Mouse (Mus musculus): ENCODE data around the gene Lifr. TPM values are rescaled to one million over a fixed set of nuclear protein-coding genes. Genes with fewer than 3 reads are reported as not detected.

Lifr gene
- total RNA-seq (2021) (10 to 100 TPM; 56.2 to 62.9 TPM), polyA plus RNA-seq (2012; rRNA removed) (16.8 and 18.1 TPM in 2 replicates)
- long read RNA-seq, full-length matches to known transcripts: 4 of 22 reads
- long read RNA-seq, partial matches to known transcripts: 11 of 22 reads
- long read RNA-seq, other reads (novel, unspliced or antisense): 7 of 22 reads

- intact Hi-C loops (cut with DNase I): no loop called here
- 84% methylated on average over 8 of the region's 8 CpGs for WGBS
- no peaks in the 10 kb centered on the region for H3K79me2 ChIP-seq (replicated peaks; ENCODE audit: control insufficient read depth, insufficient read depth, low read length)
- H3K4me3 ChIP-seq: no peak within 1 kb of the TSS
- DNase-seq: no peak
- H3K27me3 ChIP-seq (ENCODE audit: control insufficient read depth, insufficient read depth, low read length): no peaks in the 10 kb centered on the region
- no peak within 1 kb of the TSS for H3K9ac ChIP-seq (ENCODE audit: low read depth, low read length)
- peaks cover 5% of the 10 kb centered on the region for H3K4me1 ChIP-seq (ENCODE audit: control insufficient read depth, insufficient read depth, low read length)
- H3K36me3 ChIP-seq (ENCODE audit: control insufficient read depth, insufficient read depth, low read length): no peaks in the 10 kb centered on the region
- no peak for TF ChIP-seq EP300 (IDR thresholded peaks at IDR 0.05; ENCODE audit: insufficient read depth, low read depth, low read length)
- TF ChIP-seq CTCF (IDR thresholded peaks at IDR 0.05): no peak
- no peak for TF ChIP-seq POLR2A (IDR thresholded peaks at IDR 0.05; ENCODE audit: insufficient read depth, low read depth, low read length)
- H3K27ac ChIP-seq: no peak within 1 kb of the TSS; the same call in 1 of the 2 replicates
Measured at GRCm38 (mm10) chr15:7090211-7090765, at the start of gene Lifr. Gene Lifr, plus strand, starts transcription at chr15:7090614.

- H3K79me2 ChIP-seq (replicated peaks; ENCODE audit: control insufficient read depth, insufficient read depth, low read length): no peaks in the 10 kb centered on the region
- H3K27ac ChIP-seq: peak overlapping the region; percentile 31
- whole genome bisulfite sequencing: 23% methylated on average over 11 of the region's 11 CpGs
- TF ChIP-seq EP300 (IDR thresholded peaks at IDR 0.05; ENCODE audit: insufficient read depth, low read depth, low read length) (no peak), POLR2A (IDR thresholded peaks at IDR 0.05; ENCODE audit: insufficient read depth, low read depth, low read length) (no peak), CTCF (IDR thresholded peaks at IDR 0.05) (no peak)
- DNase-seq: no peak
- H3K9ac ChIP-seq (ENCODE audit: low read depth, low read length): no peak overlapping the region
- H3K4me1 ChIP-seq (ENCODE audit: control insufficient read depth, insufficient read depth, low read length): peaks cover 7% of the 10 kb centered on the region
- intact Hi-C loops (cut with DNase I): no loop called here
- H3K36me3 ChIP-seq (ENCODE audit: control insufficient read depth, insufficient read depth, low read length): peaks cover 7% of the 10 kb centered on the region
- H3K27me3 ChIP-seq (ENCODE audit: control insufficient read depth, insufficient read depth, low read length): no peaks in the 10 kb centered on the region
- H3K4me3 ChIP-seq: no peak overlapping the region
Measured at GRCm38 (mm10) chr15:7044081-7044749, 46.2 kb upstream of the Lifr start.

- no peak for DNase-seq
- Histone ChIP-seq H3K4me3 (no peak overlapping the region), H3K4me1 (ENCODE audit: control insufficient read depth, insufficient read depth, low read length) (peaks cover 7% of the 10 kb centered on the region), H3K9ac (ENCODE audit: low read depth, low read length) (no peak overlapping the region), H3K36me3 (ENCODE audit: control insufficient read depth, insufficient read depth, low read length) (peaks cover 7% of the 10 kb centered on the region), H3K27ac (no peak overlapping the region; the same call in 1 of the 2 replicates), H3K79me2 (replicated peaks; ENCODE audit: control insufficient read depth, insufficient read depth, low read length) (no peaks in the 10 kb centered on the region), H3K27me3 (ENCODE audit: control insufficient read depth, insufficient read depth, low read length) (no peaks in the 10 kb centered on the region)
- 86% methylated on average over 4 of the region's 4 CpGs for WGBS
- intact Hi-C loops (cut with DNase I): no loop called here
- TF ChIP-seq POLR2A (IDR thresholded peaks at IDR 0.05; ENCODE audit: insufficient read depth, low read depth, low read length) (no peak), EP300 (IDR thresholded peaks at IDR 0.05; ENCODE audit: insufficient read depth, low read depth, low read length) (no peak), CTCF (IDR thresholded peaks at IDR 0.05) (no peak)
Measured at GRCm38 (mm10) chr15:7045056-7045455, 45.4 kb upstream of the Lifr start.

GRCm38 (mm10) chr15:7047931-7048330, 42.5 kb upstream of the Lifr start:
- no peaks in the 10 kb centered on the region for H3K79me2 ChIP-seq (replicated peaks; ENCODE audit: control insufficient read depth, insufficient read depth, low read length)
- H3K9ac ChIP-seq (ENCODE audit: low read depth, low read length): no peak overlapping the region
- H3K27me3 ChIP-seq (ENCODE audit: control insufficient read depth, insufficient read depth, low read length): no peaks in the 10 kb centered on the region
- TF ChIP-seq EP300 (IDR thresholded peaks at IDR 0.05; ENCODE audit: insufficient read depth, low read depth, low read length): no peak
- no peak for TF ChIP-seq POLR2A (IDR thresholded peaks at IDR 0.05; ENCODE audit: insufficient read depth, low read depth, low read length)
- TF ChIP-seq CTCF (IDR thresholded peaks at IDR 0.05): no peak
- H3K4me1 ChIP-seq (ENCODE audit: control insufficient read depth, insufficient read depth, low read length): peaks cover 7% of the 10 kb centered on the region
- DNase-seq: no peak
- no peak overlapping the region for H3K27ac ChIP-seq
- peaks cover 7% of the 10 kb centered on the region for H3K36me3 ChIP-seq (ENCODE audit: control insufficient read depth, insufficient read depth, low read length)
- WGBS: 36% methylated on average over 3 of the region's 3 CpGs
- intact Hi-C loops (cut with DNase I): no loop called here
- no peak overlapping the region for H3K4me3 ChIP-seq

- H3K36me3 ChIP-seq (ENCODE audit: control insufficient read depth, insufficient read depth, low read length): peaks cover 7% of the 10 kb centered on the region
- no peaks in the 10 kb centered on the region for H3K27me3 ChIP-seq (ENCODE audit: control insufficient read depth, insufficient read depth, low read length)
- no peak overlapping the region for H3K4me3 ChIP-seq
- H3K79me2 ChIP-seq (replicated peaks; ENCODE audit: control insufficient read depth, insufficient read depth, low read length): no peaks in the 10 kb centered on the region
- H3K27ac ChIP-seq: no peak overlapping the region
- no peak for DNase-seq
- H3K9ac ChIP-seq (ENCODE audit: low read depth, low read length): no peak overlapping the region
- WGBS: 21% methylated on average over 8 of the region's 8 CpGs
- no peak for TF ChIP-seq EP300 (IDR thresholded peaks at IDR 0.05; ENCODE audit: insufficient read depth, low read depth, low read length)
- no peak for TF ChIP-seq CTCF (IDR thresholded peaks at IDR 0.05)
- TF ChIP-seq POLR2A (IDR thresholded peaks at IDR 0.05; ENCODE audit: insufficient read depth, low read depth, low read length): no peak
- peaks cover 6% of the 10 kb centered on the region for H3K4me1 ChIP-seq (ENCODE audit: control insufficient read depth, insufficient read depth, low read length)
- intact Hi-C loops (cut with DNase I): no loop called here
Measured at GRCm38 (mm10) chr15:7048916-7049315, 41.5 kb upstream of the Lifr start.

- no peak overlapping the region for H3K27ac ChIP-seq
- intact Hi-C loops (cut with DNase I): no loop called here
- peaks cover 8% of the 10 kb centered on the region for H3K4me1 ChIP-seq (ENCODE audit: control insufficient read depth, insufficient read depth, low read length)
- H3K9ac ChIP-seq (ENCODE audit: low read depth, low read length): no peak overlapping the region
- H3K27me3 ChIP-seq (ENCODE audit: control insufficient read depth, insufficient read depth, low read length): no peaks in the 10 kb centered on the region
- H3K36me3 ChIP-seq (ENCODE audit: control insufficient read depth, insufficient read depth, low read length): peaks cover 3% of the 10 kb centered on the region; the same call in 1 of the 2 replicates
- WGBS: 66% methylated on average over 2 of the region's 2 CpGs
- no peak overlapping the region for H3K4me3 ChIP-seq
- TF ChIP-seq EP300 (IDR thresholded peaks at IDR 0.05; ENCODE audit: insufficient read depth, low read depth, low read length) (no peak), POLR2A (IDR thresholded peaks at IDR 0.05; ENCODE audit: insufficient read depth, low read depth, low read length) (no peak), CTCF (IDR thresholded peaks at IDR 0.05) (no peak)
- H3K79me2 ChIP-seq (replicated peaks; ENCODE audit: control insufficient read depth, insufficient read depth, low read length): no peaks in the 10 kb centered on the region
- no peak for DNase-seq
Measured at GRCm38 (mm10) chr15:7051666-7052065, 38.7 kb upstream of the Lifr start.

Data from heart, adult 2 months (tissue).